Mouse (Mus musculus): ENCODE data around the gene Wdr72. TPM values are rescaled to one million over a fixed set of nuclear protein-coding genes. Genes with fewer than 3 reads are reported as not detected.

Wdr72 gene
- 0.59 and 0.98 TPM in 2 replicates for polyA plus RNA-seq (2014; fragmentation: Nextera tagmentation; extraction: Ambion mirVana)

DNA sequence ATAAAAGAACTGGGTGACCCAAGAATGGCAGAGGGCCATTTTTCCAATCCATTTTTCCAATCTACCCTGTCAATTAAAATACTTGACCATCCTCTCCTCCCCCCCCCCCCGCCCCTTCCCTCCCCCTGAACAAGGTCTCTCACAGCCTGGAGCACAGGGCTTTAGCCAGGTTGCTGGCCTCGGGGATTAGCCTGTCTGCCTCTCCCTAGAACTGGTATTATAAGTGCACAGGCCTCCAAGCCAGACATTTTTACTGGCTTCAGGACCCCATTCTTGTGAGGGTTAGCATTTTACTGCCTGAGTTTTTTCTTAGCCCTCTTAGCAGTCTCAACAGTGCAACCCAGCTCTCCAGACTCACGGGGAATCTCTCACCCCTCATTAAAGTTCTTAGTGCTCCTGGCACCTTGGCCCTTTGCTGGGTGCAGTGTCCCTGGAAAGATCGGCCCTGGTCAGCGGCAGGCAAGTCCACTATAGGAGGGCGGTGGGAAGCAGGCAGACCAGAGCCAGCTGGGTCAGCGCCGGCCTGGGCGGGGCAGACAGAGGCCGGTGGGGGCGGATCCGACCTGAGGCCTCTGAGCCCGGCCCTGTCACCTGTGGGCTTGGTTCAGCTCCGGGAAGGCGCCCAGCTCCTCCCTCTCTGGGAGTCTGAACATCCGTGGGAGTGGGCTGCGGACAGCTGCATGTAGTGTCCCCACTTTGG, at the start of gene Wdr72:
Wdr72 (plus strand) TSS at position 596 of the 700 bp plus-strand sequence.
- no peaks in the 10 kb centered on the region for H3K4me1 ChIP-seq (ENCODE audit: control insufficient read depth, insufficient read depth, low read length)
- H3K4me2 ChIP-seq (ENCODE audit: low read depth, severe bottlenecking) = peak within 1 kb of the TSS; percentile 77
- ATAC-seq (ENCODE audit: insufficient number of reproducible peaks, low FRiP score, low TSS enrichment, low read depth) (peak; percentile 78), DNase-seq (ENCODE audit: low spot score) (peak; percentile 54)
- peak within 1 kb of the TSS; percentile 40; the same call in 1 of the 2 replicates for H3K9ac ChIP-seq (ENCODE audit: low read length)
- no peak within 1 kb of the TSS for H3K27ac ChIP-seq (replicated peaks; ENCODE audit: low read depth, low read length)
- H3K4me3 ChIP-seq (ENCODE audit: low read depth, low read length) = peak within 1 kb of the TSS; percentile 28
- H3K36me3 ChIP-seq (ENCODE audit: control insufficient read depth, insufficient read depth, low read length) = no peaks in the 10 kb centered on the region
- H3K27me3 ChIP-seq (ENCODE audit: control insufficient read depth, insufficient read depth, low read length) = no peaks in the 10 kb centered on the region
- WGBS = 2% methylated on average over 16 of the region's 17 CpGs
- H3K9me3 ChIP-seq (ENCODE audit: control insufficient read depth, low read length) = no peaks in the 10 kb centered on the region

DNA sequence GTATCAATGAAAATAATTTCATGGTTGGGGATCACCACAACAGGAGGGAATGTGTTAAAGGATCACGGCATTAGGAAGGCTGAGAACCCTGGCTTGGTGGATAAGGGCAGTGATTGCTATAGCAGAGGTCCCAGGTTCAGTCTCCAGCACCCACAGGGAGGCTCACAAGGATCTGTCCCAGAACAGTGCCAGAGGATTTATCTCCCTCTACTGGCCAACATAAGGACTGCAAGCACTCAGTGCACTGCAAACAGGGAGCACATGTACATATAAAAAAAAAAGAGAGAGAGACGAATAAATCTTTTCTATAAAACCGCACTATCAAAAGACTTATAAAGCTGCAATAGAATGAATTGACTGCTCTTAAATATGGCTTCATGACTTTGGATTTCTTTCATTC, 43.9 kb upstream of the Wdr72 start:
- H3K4me3 ChIP-seq (ENCODE audit: low read depth, low read length) = no peak overlapping the region
- DNase-seq (ENCODE audit: low spot score) (peak; percentile 28), ATAC-seq (ENCODE audit: insufficient number of reproducible peaks, low FRiP score, low TSS enrichment, low read depth) (no peak)
- WGBS = 85% methylated on average over 3 of the region's 3 CpGs
- H3K36me3 ChIP-seq (ENCODE audit: control insufficient read depth, insufficient read depth, low read length) = no peaks in the 10 kb centered on the region
- no peak overlapping the region for H3K27ac ChIP-seq (replicated peaks; ENCODE audit: low read depth, low read length)
- no peak overlapping the region for H3K9ac ChIP-seq (ENCODE audit: low read length)
- H3K4me2 ChIP-seq (ENCODE audit: low read depth, severe bottlenecking) = no peak overlapping the region
- no peaks in the 10 kb centered on the region for H3K27me3 ChIP-seq (ENCODE audit: control insufficient read depth, insufficient read depth, low read length)
- H3K9me3 ChIP-seq (ENCODE audit: control insufficient read depth, low read length) = no peaks in the 10 kb centered on the region
- no peaks in the 10 kb centered on the region for H3K4me1 ChIP-seq (ENCODE audit: control insufficient read depth, insufficient read depth, low read length)

DNA sequence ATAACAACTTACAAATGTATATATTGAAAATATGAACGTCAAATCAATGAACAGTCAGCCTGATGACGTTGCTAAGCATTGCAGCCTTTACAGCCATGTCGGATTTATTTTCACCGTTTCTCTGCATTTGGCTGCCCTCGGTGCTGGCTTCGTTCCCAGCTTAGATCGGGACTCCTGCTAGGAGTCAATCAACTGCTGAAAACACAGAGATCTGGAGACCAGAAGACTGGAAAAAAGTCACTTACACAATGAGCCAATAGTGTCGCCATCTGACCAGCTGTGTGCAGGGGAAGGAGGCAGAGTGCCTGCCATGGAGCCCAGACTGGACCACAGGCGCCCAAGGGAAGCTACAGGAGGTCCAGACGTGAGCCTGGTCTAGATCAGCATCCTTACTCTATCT, 43.4 kb upstream of the Wdr72 start:
- no peaks in the 10 kb centered on the region for H3K9me3 ChIP-seq (ENCODE audit: control insufficient read depth, low read length)
- no peaks in the 10 kb centered on the region for H3K36me3 ChIP-seq (ENCODE audit: control insufficient read depth, insufficient read depth, low read length)
- no peaks in the 10 kb centered on the region for H3K4me1 ChIP-seq (ENCODE audit: control insufficient read depth, insufficient read depth, low read length)
- H3K27me3 ChIP-seq (ENCODE audit: control insufficient read depth, insufficient read depth, low read length) = no peaks in the 10 kb centered on the region
- H3K4me2 ChIP-seq (ENCODE audit: low read depth, severe bottlenecking) = no peak overlapping the region
- H3K4me3 ChIP-seq (ENCODE audit: low read depth, low read length) = no peak overlapping the region
- 80% methylated on average over 10 of the region's 10 CpGs for WGBS
- DNase-seq (ENCODE audit: low spot score) = no peak
- ATAC-seq (ENCODE audit: insufficient number of reproducible peaks, low FRiP score, low TSS enrichment, low read depth) = no peak
- H3K27ac ChIP-seq (replicated peaks; ENCODE audit: low read depth, low read length) = no peak overlapping the region
- H3K9ac ChIP-seq (ENCODE audit: low read length) = no peak overlapping the region

DNA sequence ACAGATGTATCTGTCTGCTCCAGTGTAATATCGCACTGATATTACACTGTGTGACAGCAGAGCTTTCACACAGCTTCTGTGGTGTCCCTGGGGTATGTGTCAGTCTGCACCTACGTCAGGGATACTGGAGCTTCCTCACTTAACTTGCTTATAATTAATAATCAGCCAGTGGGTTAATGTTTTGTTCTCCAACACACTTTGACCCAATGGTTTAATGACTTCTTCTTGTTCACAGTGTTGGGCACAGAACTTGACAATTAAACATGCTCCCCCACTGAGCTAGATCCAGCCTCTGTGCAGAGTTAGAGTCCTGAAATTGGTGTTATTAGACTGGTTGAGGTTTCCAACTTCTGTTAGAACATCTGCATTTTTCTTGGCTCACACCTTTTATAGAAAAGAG, 34.2 kb upstream of the Wdr72 start:
- no peak overlapping the region for H3K27ac ChIP-seq (replicated peaks; ENCODE audit: low read depth, low read length)
- 63% methylated on average over 2 of the region's 2 CpGs for WGBS

DNA sequence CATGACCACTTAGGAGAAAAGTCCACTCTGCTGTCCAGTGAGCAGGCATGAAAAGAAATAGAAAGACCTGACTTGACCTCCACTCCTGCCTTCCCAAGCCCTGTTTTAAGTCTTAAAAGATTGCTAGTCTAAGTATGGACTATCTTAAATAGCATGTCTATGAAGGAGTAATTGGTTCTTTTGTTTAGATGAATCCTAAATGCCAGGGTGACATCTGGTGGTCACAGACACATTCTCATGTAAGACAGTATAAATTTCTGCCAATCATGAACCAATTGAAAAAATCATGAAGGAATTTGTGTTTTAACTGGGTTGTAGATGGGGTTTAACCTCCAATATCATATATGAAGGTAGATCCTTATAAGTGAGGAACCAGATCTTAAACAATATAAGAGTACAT, 31.7 kb upstream of the Wdr72 start:
- Histone ChIP-seq H3K4me1 (ENCODE audit: control insufficient read depth, insufficient read depth, low read length) (no peaks in the 10 kb centered on the region), H3K27me3 (ENCODE audit: control insufficient read depth, insufficient read depth, low read length) (no peaks in the 10 kb centered on the region), H3K9ac (ENCODE audit: low read length) (no peak overlapping the region), H3K27ac (replicated peaks; ENCODE audit: low read depth, low read length) (no peak overlapping the region), H3K9me3 (ENCODE audit: control insufficient read depth, low read length) (no peaks in the 10 kb centered on the region), H3K4me2 (ENCODE audit: low read depth, severe bottlenecking) (no peak overlapping the region), H3K36me3 (ENCODE audit: control insufficient read depth, insufficient read depth, low read length) (no peaks in the 10 kb centered on the region), H3K4me3 (ENCODE audit: low read depth, low read length) (no peak overlapping the region)
- no peak for ATAC-seq (ENCODE audit: insufficient number of reproducible peaks, low FRiP score, low TSS enrichment, low read depth)
- DNase-seq (ENCODE audit: low spot score) = no peak

More for the DNA sequence above, 34.2 kb upstream of the Wdr72 start:
- no peaks in the 10 kb centered on the region for H3K36me3 ChIP-seq (ENCODE audit: control insufficient read depth, insufficient read depth, low read length)
- H3K4me2 ChIP-seq (ENCODE audit: low read depth, severe bottlenecking) = no peak overlapping the region
- H3K9ac ChIP-seq (ENCODE audit: low read length) = no peak overlapping the region
- DNase-seq (ENCODE audit: low spot score) (no peak), ATAC-seq (ENCODE audit: insufficient number of reproducible peaks, low FRiP score, low TSS enrichment, low read depth) (no peak)
- no peaks in the 10 kb centered on the region for H3K4me1 ChIP-seq (ENCODE audit: control insufficient read depth, insufficient read depth, low read length)
- H3K4me3 ChIP-seq (ENCODE audit: low read depth, low read length) = no peak overlapping the region
- no peaks in the 10 kb centered on the region for H3K9me3 ChIP-seq (ENCODE audit: control insufficient read depth, low read length)
- no peaks in the 10 kb centered on the region for H3K27me3 ChIP-seq (ENCODE audit: control insufficient read depth, insufficient read depth, low read length)

DNA sequence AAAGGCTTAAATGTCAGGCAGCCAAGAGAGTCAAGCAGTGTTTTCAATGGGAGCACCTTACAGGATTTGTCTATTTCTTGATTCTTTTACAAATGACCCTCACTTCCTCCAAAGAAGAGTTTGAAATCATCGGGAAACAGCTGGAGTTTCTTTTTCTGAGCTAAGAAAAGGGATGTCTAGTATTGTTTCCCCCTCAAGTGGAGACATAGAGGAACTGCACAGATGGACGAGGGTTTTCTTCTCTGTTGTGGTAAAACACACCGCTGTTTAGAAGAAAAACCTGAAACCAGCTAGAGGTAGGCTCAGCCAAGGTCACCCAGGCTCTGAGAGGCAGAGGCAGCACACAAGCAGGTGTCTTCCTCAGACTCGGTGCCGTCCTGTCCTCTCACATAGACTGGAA, 29.9 kb upstream of the Wdr72 start:
- Histone ChIP-seq H3K9me3 (ENCODE audit: control insufficient read depth, low read length) (no peaks in the 10 kb centered on the region), H3K27me3 (ENCODE audit: control insufficient read depth, insufficient read depth, low read length) (no peaks in the 10 kb centered on the region), H3K36me3 (ENCODE audit: control insufficient read depth, insufficient read depth, low read length) (no peaks in the 10 kb centered on the region), H3K4me1 (ENCODE audit: control insufficient read depth, insufficient read depth, low read length) (no peaks in the 10 kb centered on the region), H3K9ac (ENCODE audit: low read length) (no peak overlapping the region), H3K27ac (replicated peaks; ENCODE audit: low read depth, low read length) (no peak overlapping the region), H3K4me2 (ENCODE audit: low read depth, severe bottlenecking) (no peak overlapping the region), H3K4me3 (ENCODE audit: low read depth, low read length) (no peak overlapping the region)
- 44% methylated on average over 5 of the region's 5 CpGs for WGBS
- DNase-seq (ENCODE audit: low spot score) = no peak
- no peak for ATAC-seq (ENCODE audit: insufficient number of reproducible peaks, low FRiP score, low TSS enrichment, low read depth)

DNA sequence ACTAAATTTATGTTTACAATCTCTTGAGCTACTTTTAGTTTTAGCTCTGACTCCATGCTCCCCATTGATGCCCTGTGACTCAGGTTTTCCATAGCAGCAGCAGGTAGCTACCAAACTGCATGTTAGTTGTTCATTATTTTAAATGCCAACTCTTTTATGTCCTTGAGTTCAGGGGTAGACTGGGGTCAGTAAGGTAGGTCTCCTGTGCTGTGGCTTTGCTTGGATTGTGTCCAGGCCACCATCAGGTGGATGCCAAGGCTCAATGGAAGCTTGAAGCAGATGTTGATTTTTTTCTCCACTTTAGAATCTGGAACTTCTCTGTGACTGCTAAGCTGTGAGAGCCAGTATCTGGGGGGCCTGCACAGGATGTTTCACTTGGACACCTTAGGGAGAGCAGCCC, 8.6 kb upstream of the Wdr72 start:
- Histone ChIP-seq H3K27ac (replicated peaks; ENCODE audit: low read depth, low read length) (no peak overlapping the region), H3K4me3 (ENCODE audit: low read depth, low read length) (no peak overlapping the region), H3K9ac (ENCODE audit: low read length) (no peak overlapping the region), H3K4me1 (ENCODE audit: control insufficient read depth, insufficient read depth, low read length) (no peaks in the 10 kb centered on the region), H3K4me2 (ENCODE audit: low read depth, severe bottlenecking) (no peak overlapping the region), H3K36me3 (ENCODE audit: control insufficient read depth, insufficient read depth, low read length) (no peaks in the 10 kb centered on the region), H3K9me3 (ENCODE audit: control insufficient read depth, low read length) (no peaks in the 10 kb centered on the region), H3K27me3 (ENCODE audit: control insufficient read depth, insufficient read depth, low read length) (no peaks in the 10 kb centered on the region)
- no peak for DNase-seq (ENCODE audit: low spot score)
- ATAC-seq (ENCODE audit: insufficient number of reproducible peaks, low FRiP score, low TSS enrichment, low read depth) = no peak

DNA sequence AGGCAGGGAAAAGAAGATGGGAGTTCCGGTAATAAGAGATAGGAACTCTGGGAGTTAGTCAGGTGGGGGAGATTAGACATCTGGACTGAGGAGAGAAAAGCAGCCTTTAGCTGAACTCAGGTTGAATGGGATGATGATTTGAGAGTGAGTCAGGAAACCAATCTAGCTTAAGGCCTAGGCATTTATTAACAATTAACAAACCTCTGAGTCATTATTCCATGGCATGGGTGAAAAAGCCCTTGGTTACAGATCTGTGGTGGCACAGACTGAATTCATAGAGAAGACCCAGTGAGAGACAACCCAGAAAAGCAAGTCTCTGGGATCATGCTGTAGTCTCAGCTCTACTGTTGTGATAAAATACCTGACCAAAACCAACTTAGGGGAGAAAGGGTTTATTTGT, 7.5 kb upstream of the Wdr72 start:
- WGBS = 98% methylated on average over 1 of the region's 1 CpGs

DNA sequence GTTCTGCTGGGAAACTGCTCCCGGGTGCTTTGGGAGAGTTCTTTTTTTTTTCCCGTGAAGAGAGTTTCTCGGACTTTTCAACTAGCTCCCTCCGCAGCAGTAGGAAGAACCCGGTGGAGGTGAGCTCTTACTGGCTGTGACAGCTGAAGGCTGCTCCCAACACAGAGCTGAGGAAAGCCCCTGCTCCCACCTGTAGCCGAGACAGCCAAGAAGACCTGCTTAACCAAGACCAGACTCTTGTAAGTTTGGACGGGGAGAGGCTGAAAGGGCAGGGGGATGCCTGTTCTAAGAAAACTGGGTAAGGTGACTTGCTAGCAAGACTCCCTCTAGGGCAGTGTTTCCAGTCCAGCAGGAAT, 283 bp downstream of the Wdr72 start:
- 1% methylated on average over 7 of the region's 7 CpGs for WGBS
- H3K4me1 ChIP-seq (ENCODE audit: control insufficient read depth, insufficient read depth, low read length) = no peaks in the 10 kb centered on the region
- no peaks in the 10 kb centered on the region for H3K36me3 ChIP-seq (ENCODE audit: control insufficient read depth, insufficient read depth, low read length)
- H3K9ac ChIP-seq (ENCODE audit: low read length) = no peak overlapping the region; the same call in 1 of the 2 replicates
- DNase-seq (ENCODE audit: low spot score) (peak; percentile 33), ATAC-seq (ENCODE audit: insufficient number of reproducible peaks, low FRiP score, low TSS enrichment, low read depth) (peak; percentile 36; the same call in 1 of the 2 replicates)
- H3K9me3 ChIP-seq (ENCODE audit: control insufficient read depth, low read length) = no peaks in the 10 kb centered on the region
- H3K4me3 ChIP-seq (ENCODE audit: low read depth, low read length) = peak overlapping the region; percentile 28
- peak overlapping the region; percentile 77 for H3K4me2 ChIP-seq (ENCODE audit: low read depth, severe bottlenecking)
- no peaks in the 10 kb centered on the region for H3K27me3 ChIP-seq (ENCODE audit: control insufficient read depth, insufficient read depth, low read length)
- no peak overlapping the region for H3K27ac ChIP-seq (replicated peaks; ENCODE audit: low read depth, low read length)

More for the DNA sequence above, 7.5 kb upstream of the Wdr72 start:
- DNase-seq (ENCODE audit: low spot score) = no peak
- H3K27me3 ChIP-seq (ENCODE audit: control insufficient read depth, insufficient read depth, low read length) = no peaks in the 10 kb centered on the region
- H3K4me2 ChIP-seq (ENCODE audit: low read depth, severe bottlenecking) = no peak overlapping the region
- no peak for ATAC-seq (ENCODE audit: insufficient number of reproducible peaks, low FRiP score, low TSS enrichment, low read depth)
- no peaks in the 10 kb centered on the region for H3K36me3 ChIP-seq (ENCODE audit: control insufficient read depth, insufficient read depth, low read length)
- H3K9ac ChIP-seq (ENCODE audit: low read length) = no peak overlapping the region
- H3K27ac ChIP-seq (replicated peaks; ENCODE audit: low read depth, low read length) = no peak overlapping the region
- H3K4me3 ChIP-seq (ENCODE audit: low read depth, low read length) = no peak overlapping the region
- H3K9me3 ChIP-seq (ENCODE audit: control insufficient read depth, low read length) = no peaks in the 10 kb centered on the region
- no peaks in the 10 kb centered on the region for H3K4me1 ChIP-seq (ENCODE audit: control insufficient read depth, insufficient read depth, low read length)
